Mouse (Mus musculus): ENCODE results near the gene Drap1. TPM values are rescaled to one million over a fixed set of nuclear protein-coding genes. Genes with fewer than 3 reads are reported as not detected.
A peak's percentile ranks its signal among the peaks of the same experiment; 100 is the strongest.

Drap1 gene
- total RNA-seq (2017): 91.6 and 100 TPM in 2 replicates

DNA sequence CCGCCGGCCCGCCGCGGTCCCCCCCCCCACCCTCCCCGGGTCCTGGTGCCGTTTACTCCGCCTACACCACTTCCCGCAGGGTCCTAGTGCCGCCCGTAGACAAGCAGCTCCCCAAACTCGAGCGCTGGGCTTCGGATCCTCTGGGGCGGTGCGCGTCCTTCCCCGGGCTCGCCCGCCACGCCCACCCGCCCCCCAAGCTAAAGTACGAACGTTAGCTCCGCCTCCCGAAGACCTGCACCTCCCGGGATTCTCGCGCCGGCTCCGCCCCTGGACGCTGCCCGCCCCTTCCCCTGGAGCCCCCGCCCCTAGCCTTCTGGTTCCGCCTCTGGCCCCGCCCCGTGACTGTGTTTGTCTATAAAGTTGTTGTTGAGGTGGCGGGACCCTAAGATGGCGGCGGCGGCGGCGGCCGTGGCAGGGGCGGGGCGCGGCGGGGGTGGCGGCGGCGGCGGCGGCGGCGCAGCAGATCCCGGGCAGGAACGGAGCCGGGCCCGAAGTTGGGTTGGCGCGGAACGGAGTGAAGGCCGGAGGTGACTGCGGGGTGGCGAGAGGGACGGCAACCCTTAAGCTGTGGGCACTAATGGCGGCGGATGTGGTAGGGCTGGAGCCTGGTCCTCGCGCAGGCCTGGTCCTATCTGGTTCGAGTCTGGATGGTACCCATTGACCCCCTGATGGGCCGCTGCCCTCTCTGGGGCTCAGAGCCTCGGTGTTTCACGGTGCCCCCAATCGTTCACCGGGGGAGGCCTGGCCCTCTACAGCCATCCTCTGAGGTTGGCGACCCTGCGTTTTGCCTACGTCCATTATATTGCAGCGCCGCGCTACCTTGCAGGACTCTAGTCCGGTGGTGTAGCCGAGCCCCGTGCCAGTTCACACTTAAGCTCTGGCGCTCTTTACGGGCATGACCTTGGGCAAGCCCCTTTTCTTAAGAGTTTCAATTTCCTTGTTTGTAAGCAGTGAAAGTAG lies at the start of gene Drap1, which contains the start of gene AI837181:
Drap1 (minus strand) TSS at position 198 of the 960 bp plus-strand sequence.
AI837181 (plus strand) TSS at position 363 of the 960 bp plus-strand sequence.
- ATAC-seq (ENCODE audit: extremely low read depth, insufficient number of reproducible peaks, low FRiP score, poor library complexity, severe bottlenecking): peak; percentile 84

- no peak for ATAC-seq (ENCODE audit: extremely low read depth, insufficient number of reproducible peaks, low FRiP score, poor library complexity, severe bottlenecking)
Observed at GRCm38 (mm10) chr19:5473720-5474119, 48.9 kb upstream of the Drap1 start, which contains the start of gene Efemp2. Gene Efemp2, plus strand, starts transcription at chr19:5473954.

DNA sequence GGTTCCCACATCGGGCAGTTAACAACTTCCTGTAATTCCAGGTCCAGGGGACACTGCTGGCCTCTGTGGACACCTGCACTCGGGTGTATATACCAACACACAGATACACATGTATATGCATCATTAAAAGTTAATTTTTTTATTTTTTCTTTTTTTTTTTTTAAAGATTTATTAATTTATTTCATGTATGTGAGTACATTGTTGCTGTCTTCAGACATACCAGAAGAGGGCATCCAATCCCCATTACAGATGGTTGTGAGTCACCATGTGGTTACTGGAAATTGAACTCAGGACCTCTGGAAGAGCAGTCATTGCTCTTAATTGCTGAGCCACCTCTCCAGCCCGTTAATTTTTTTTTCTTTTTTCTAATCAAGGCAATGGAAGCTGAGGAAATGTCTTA lies 48.1 kb upstream of the Drap1 start:
- ATAC-seq (ENCODE audit: extremely low read depth, insufficient number of reproducible peaks, low FRiP score, poor library complexity, severe bottlenecking): no peak

GRCm38 (mm10) chr19:5471846-5472245 lies 47.1 kb upstream of the Drap1 start:
- no peak for ATAC-seq (ENCODE audit: extremely low read depth, insufficient number of reproducible peaks, low FRiP score, poor library complexity, severe bottlenecking)

- ATAC-seq (ENCODE audit: extremely low read depth, insufficient number of reproducible peaks, low FRiP score, poor library complexity, severe bottlenecking): no peak
Observed at GRCm38 (mm10) chr19:5468374-5468773, 43.6 kb upstream of the Drap1 start, which contains the start of gene Ctsw. Gene Ctsw, minus strand, starts transcription at chr19:5468507.

DNA sequence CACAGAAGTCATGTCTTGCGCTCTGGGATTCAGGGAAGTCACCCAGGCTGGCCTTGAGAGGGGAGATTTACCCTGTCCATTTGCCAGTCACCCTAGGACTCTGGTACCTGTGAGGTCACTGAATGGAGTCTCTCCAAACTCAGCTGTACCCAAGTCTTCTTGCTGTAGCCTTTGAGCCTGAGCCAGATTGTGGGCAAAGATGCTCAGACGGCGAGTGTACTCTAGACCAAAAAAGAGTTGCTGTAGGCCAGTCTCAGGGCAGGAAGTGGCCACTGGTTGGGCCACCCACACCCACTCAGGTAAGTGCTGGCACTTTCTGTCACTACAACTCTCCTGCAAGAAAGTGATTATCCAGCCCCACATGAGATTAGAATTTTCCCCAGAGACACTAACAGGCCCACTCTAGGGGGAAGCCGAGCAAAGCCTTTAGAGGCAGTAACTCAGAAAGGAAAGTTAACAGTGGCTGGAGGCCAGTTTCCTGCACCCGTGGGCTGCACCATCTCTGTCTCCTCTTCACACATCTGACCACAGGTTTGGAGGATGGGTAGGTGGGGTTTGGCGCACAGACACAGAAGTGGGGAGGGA lies 42.2 kb upstream of the Drap1 start:
- no peak for ATAC-seq (ENCODE audit: extremely low read depth, insufficient number of reproducible peaks, low FRiP score, poor library complexity, severe bottlenecking)

GRCm38 (mm10) chr19:5465037-5465436 lies 40.3 kb upstream of the Drap1 start:
- ATAC-seq (ENCODE audit: extremely low read depth, insufficient number of reproducible peaks, low FRiP score, poor library complexity, severe bottlenecking): no peak

DNA sequence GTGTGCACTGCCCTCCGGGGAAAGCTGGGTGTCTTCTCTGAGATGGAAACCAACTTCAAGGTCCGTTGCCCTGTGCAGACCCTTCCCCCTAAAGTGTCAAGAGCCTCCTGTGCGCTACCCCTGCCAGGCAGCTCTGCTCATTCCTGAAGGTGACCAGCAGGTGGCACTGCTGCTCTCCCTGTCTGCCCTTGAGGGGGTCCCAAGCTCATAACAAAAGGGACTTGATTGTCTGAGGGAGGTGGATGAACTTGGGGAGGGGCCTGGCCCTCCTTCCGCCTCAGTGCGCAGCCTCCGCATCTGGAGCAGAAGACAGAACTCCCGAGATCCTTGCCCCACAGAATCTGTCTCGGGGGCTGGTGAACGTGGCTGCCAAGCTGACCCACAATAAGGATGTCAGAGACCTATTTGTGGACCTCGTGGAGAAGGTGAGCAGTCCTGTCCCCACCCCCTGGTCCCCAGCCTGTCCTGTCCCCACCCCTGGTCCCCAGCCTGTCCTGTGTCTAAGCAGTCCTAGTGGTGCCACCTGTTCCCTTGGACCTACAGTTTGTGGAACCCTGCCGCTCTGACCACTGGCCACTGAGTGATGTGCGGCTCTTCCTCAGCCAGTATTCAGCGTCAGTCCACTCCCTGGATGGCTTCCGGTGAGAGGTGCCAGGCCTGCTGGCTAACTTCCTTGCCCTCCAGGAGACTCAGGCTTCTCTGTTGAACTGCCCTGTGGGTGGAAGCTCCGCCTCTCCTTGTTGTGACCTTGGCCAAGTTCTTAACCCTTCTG lies 39.2 kb upstream of the Drap1 start:
- no peak for ATAC-seq (ENCODE audit: extremely low read depth, insufficient number of reproducible peaks, low FRiP score, poor library complexity, severe bottlenecking)

DNA sequence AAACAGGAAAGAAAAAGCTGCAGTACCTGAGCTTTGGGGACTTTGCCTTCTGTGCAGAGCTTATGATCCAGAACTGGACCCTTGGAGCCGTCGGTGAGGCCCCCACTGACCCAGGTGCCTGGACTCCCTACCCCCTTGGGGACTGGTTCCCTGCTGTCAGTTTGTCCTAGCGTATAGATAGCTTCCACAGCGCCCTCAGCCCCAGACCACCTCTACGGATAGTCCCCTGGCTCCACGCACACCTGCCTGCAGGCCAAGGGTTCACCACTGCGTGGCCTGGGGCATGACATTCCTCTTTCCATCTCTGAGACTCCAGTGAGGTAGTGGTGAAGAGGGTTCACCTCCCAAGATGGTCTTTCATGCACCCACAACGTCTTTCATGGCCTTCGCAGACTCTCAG lies 38.4 kb upstream of the Drap1 start:
- ATAC-seq (ENCODE audit: extremely low read depth, insufficient number of reproducible peaks, low FRiP score, poor library complexity, severe bottlenecking): no peak

- no peak for ATAC-seq (ENCODE audit: extremely low read depth, insufficient number of reproducible peaks, low FRiP score, poor library complexity, severe bottlenecking)
Observed at GRCm38 (mm10) chr19:5461411-5461810, 36.6 kb upstream of the Drap1 start.

- peak; percentile 70 for ATAC-seq (ENCODE audit: extremely low read depth, insufficient number of reproducible peaks, low FRiP score, poor library complexity, severe bottlenecking)
Observed at GRCm38 (mm10) chr19:5460465-5460911, 35.7 kb upstream of the Drap1 start, which contains the start of gene Fibp. Gene Fibp, plus strand, starts transcription at chr19:5460615.

DNA sequence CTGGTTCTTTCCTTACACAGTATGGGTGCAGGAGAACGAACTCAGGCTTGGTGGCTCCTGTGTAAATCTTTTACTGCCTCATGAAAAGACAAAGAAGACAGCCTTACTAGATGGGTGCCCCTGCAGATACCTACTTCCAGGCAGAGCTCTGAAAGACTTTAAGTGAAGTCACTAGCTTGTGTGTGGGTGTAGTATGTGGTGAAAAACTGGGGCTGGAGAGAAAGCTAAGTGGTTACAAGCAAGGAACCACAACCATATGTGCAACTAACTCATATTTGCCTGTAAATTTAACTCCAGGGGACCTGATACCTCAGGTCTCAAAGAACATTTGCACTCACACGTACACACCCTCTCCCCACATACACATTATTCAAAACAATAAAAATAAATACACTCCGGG lies 35.1 kb upstream of the Drap1 start:
- ATAC-seq (ENCODE audit: extremely low read depth, insufficient number of reproducible peaks, low FRiP score, poor library complexity, severe bottlenecking): no peak

DNA sequence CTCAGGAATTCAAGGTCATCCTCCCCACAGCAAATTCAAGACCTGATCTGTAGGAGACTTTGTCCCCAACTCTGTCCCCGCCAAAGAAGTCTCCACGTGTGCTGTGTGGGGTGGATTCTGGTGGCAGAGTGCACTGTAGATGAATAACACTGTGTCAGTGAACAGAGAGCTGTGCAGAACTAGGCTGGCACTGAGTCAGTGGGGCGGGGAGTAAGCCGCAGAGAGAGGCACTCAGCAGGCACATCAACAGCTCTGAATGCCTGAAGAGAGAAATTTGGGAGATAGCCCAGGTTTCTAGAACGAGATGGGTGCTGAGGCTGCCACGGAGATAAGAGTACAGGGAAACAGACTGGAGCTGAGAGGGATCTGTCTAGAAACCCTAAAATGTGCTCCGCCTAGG lies 34.2 kb upstream of the Drap1 start:
- no peak for ATAC-seq (ENCODE audit: extremely low read depth, insufficient number of reproducible peaks, low FRiP score, poor library complexity, severe bottlenecking)

- no peak for ATAC-seq (ENCODE audit: extremely low read depth, insufficient number of reproducible peaks, low FRiP score, poor library complexity, severe bottlenecking)
Observed at GRCm38 (mm10) chr19:5457746-5458442, 33.1 kb upstream of the Drap1 start, which contains the start of gene Ccdc85b. Gene Ccdc85b, minus strand, starts transcription at chr19:5457894.

- peak; percentile 75 for ATAC-seq (ENCODE audit: extremely low read depth, insufficient number of reproducible peaks, low FRiP score, poor library complexity, severe bottlenecking)
Observed at GRCm38 (mm10) chr19:5456922-5457745, 32.4 kb upstream of the Drap1 start.

DNA sequence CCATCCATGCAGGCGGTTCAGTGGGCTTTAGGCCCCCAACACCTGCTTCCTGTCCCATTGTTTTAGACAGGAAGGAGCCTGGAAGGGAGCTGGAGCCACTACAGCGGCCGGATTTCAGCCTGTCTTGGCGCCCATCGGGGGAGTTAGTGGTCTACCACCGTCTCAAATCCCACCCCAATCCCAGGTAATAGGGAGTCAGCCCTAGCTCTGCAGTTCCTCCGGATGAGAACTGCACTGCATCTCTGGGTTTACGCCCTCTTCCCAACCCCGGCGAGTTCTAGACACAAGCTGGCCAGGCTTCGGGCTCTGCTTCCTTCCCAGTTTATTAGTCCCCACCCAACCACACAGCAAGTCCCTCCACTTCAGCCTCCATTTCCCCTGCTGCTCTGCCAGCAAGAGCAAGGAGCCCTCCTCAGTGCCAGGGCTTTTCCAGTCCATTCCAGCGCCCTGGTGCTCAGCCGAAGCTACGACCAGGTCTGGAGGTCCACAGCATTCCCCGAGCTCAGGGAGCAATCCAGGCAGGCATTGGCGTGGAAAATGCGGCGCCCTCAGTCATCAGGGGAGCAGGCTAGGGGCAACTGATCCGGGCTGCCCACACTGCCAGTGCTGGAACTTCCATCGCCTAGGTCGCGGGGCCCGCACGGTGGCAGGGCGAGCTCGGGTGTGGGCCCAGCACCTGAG lies 31.6 kb upstream of the Drap1 start:
- ATAC-seq (ENCODE audit: extremely low read depth, insufficient number of reproducible peaks, low FRiP score, poor library complexity, severe bottlenecking): no peak

- ATAC-seq (ENCODE audit: extremely low read depth, insufficient number of reproducible peaks, low FRiP score, poor library complexity, severe bottlenecking): no peak
Observed at GRCm38 (mm10) chr19:5455568-5455967, 30.8 kb upstream of the Drap1 start.
